Mouse (Mus musculus) lung, adult 2 months (tissue): Measurements from ENCODE around the gene Cdh23.

Experiments used
- CTCF ChIP-seq: fragments of 200-500 bp; IDR thresholded peaks from 2 replicates; pipeline ENCODE4 v1.5.1; 2011; ENCODE audit warnings: mild to moderate bottlenecking, low read length, control low read depth; ENCODE audit not compliant: insufficient read depth
- POLR2A ChIP-seq: fragments of 200-500 bp; IDR thresholded peaks from 2 replicates; pipeline ENCODE4 v1.6.1; 2011; ENCODE audit warnings: low read depth, mild to moderate bottlenecking, control low read depth, low read length, borderline replicate concordance; ENCODE audit errors: extremely low read depth

- TF ChIP-seq CTCF (no peak), POLR2A (no peak)
Measured at GRCm38 (mm10) chr10:60395605-60396004, 300.7 kb downstream of the Cdh23 start.
